8 mouse cellular contexts compared by ENCODE assay signal in the genomic region with DNA sequence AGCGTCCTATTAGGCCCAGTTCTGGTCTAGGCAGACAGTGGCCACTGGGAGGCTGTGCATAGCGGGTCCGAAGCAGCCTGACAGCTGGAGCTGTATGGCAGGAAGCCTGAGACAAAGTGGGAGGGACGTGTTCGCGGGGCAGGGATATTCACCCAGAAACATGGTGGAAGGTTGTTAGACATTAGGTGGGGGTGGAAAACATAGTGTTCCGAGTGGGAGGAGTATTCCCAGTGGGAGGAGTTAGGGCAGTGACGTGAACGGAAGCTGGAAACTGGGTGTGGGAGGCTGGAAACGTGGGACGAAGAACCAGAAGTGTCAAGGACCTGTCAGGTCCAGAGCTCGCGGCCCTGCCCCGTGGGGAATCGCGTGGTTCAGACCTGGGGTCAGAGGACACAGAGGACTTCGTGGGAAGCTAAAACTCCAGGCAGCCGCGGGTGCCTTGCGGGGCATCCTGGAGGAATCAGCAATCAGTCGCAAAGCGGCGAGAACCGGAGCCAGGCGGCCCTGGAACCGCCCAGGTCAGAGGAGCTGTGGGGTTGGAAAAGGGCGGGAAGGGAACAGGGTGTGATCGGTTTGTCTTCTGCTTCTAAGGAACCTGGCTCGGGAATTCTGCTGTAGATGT. TPM values are rescaled to one million over a fixed set of nuclear protein-coding genes. Genes with fewer than 3 reads are reported as not detected.
DNase-seq lines count a peak whose midpoint lies in the region; ATAC-seq lines count a peak whose summit lies in the region.

A gene (plus strand): TSS at position 281 of the 622 bp plus-strand sequence.

- ATAC-seq in erythroid progenitor cell, adult 5-6 weeks (replicated peaks; ENCODE audit: low FRiP score, poor library complexity, severe bottlenecking), result peak; percentile 89
- peak; percentile 92 for ATAC-seq in heart, embryonic 11.5 days (replicated peaks; ENCODE audit: insufficient number of reproducible peaks, low FRiP score, low TSS enrichment)
- peak; percentile 98 for ATAC-seq in kidney, embryonic 16.5 days (ENCODE audit: low FRiP score, low TSS enrichment)

- H3K9me3 ChIP-seq in heart, embryonic 11.5 days (replicated peaks; ENCODE audit: control insufficient read depth, low read length), result no peaks in the 10 kb centered on the region
- H3K9me3 ChIP-seq in kidney, embryonic 16.5 days (ENCODE audit: low read length), result no peaks in the 10 kb centered on the region

- DNase-seq in CD4-positive, CD25-positive, alpha-beta regulatory T cell, adult 2 months (ENCODE audit: low read depth, low spot score), result peak; percentile 60
- peak; percentile 79 for DNase-seq in liver
- peak; percentile 7 to 14 for DNase-seq in monocyte, adult 2 months (ENCODE audit: low read depth in 1 of 2, low spot score in 2 of 2)
- DNase-seq in spleen, postnatal 36 days (ENCODE audit: low spot score in 2 of 2), result peak; percentile 40 to 68

- H3K9ac ChIP-seq in heart, embryonic 11.5 days (ENCODE audit: low read depth, low read length), result peak within 1 kb of the TSS; percentile 89
- peak within 1 kb of the TSS; percentile 79 for H3K9ac ChIP-seq in kidney, embryonic 16.5 days (replicated peaks; ENCODE audit: low read length)

- no peaks in the 10 kb centered on the region for H3K36me3 ChIP-seq in heart, embryonic 11.5 days (ENCODE audit: control insufficient read depth, insufficient read depth, low read length)
- peaks cover 4% of the 10 kb centered on the region; the same call in 1 of the 2 replicates for H3K36me3 ChIP-seq in kidney, embryonic 16.5 days (ENCODE audit: insufficient read depth, low read length)

- H3K4me1 ChIP-seq in brown adipose tissue, adult 24 weeks (ENCODE audit: control insufficient read depth, insufficient read depth, insufficient read length, low read length), result no peaks in the 10 kb centered on the region; the same call in 1 of the 2 replicates
- 0 out of 2 replicates have a peak, but pooled peaks cover 3% of the 10 kb centered on the region for H3K4me1 ChIP-seq in heart, embryonic 11.5 days (ENCODE audit: control insufficient read depth, insufficient read depth, low read length)
- H3K4me1 ChIP-seq in kidney, embryonic 16.5 days (ENCODE audit: insufficient read depth, low read length), result peaks cover 16% of the 10 kb centered on the region

- peak within 1 kb of the TSS; percentile 88 for H3K4me2 ChIP-seq in heart, embryonic 11.5 days
- H3K4me2 ChIP-seq in kidney, embryonic 16.5 days (replicated peaks; ENCODE audit: low read depth, low read length), result peak within 1 kb of the TSS; percentile 65

- 1% methylated on average over 29 of the region's 29 CpGs for WGBS in heart, embryonic 11.5 days (ENCODE audit: insufficient replicate concordance)
- 0% methylated on average over 29 of the region's 29 CpGs for WGBS in kidney, embryonic 16.5 days

- H3K27ac ChIP-seq in brown adipose tissue, adult 24 weeks (replicated peaks; ENCODE audit: low read depth, low read length), result peak within 1 kb of the TSS; percentile 76
- peak within 1 kb of the TSS; percentile 95 for H3K27ac ChIP-seq in heart, embryonic 11.5 days (ENCODE audit: low read depth, low read length)
- peak within 1 kb of the TSS; percentile 94 for H3K27ac ChIP-seq in kidney, embryonic 16.5 days (ENCODE audit: low read length)

- H3K4me3 ChIP-seq in brown adipose tissue, adult 24 weeks (ENCODE audit: insufficient read depth, low read depth, low read length), result peak within 1 kb of the TSS; percentile 70
- H3K4me3 ChIP-seq in heart, embryonic 11.5 days (ENCODE audit: low read depth, low read length), result peak within 1 kb of the TSS; percentile 74
- H3K4me3 ChIP-seq in kidney, embryonic 16.5 days (ENCODE audit: low read length), result peak within 1 kb of the TSS; percentile 70

- no peaks in the 10 kb centered on the region for H3K27me3 ChIP-seq in heart, embryonic 11.5 days (ENCODE audit: control insufficient read depth, insufficient read depth, low read length)
- H3K27me3 ChIP-seq in kidney, embryonic 16.5 days (ENCODE audit: insufficient read depth, low read length), result no peaks in the 10 kb centered on the region

RNA-seq across cellular contexts. Expression of the gene that starts here (rescaled TPM):
- 4.5 and 8.5 TPM in 2 replicates for polyA plus RNA-seq in brown adipose tissue, adult 24 weeks (2012; ENCODE audit: insufficient read depth, insufficient read length, missing spikeins)
- total RNA-seq in erythroid progenitor cell, adult 5-6 weeks (2015; ENCODE audit: low replicate concordance), result 4.6 and 4.7 TPM in 2 replicates
- 2.4 and 2.7 TPM in 2 replicates for total RNA-seq in erythroid progenitor cell, adult 5-6 weeks (2017; ENCODE audit: low replicate concordance)
- 21.3 and 23.6 TPM in 2 replicates for polyA plus RNA-seq in heart, embryonic 11.5 days (2014; fragmentation: Nextera tagmentation; extraction: Ambion mirVana)
- 20.5 and 20.6 TPM in 2 replicates for polyA plus RNA-seq in kidney, embryonic 16.5 days (2015; fragmentation: Nextera tagmentation; extraction: Ambion mirVana)

Comparison
In these comparisons a context has a peak if more than half of its experiments do, and no peak if none do; other contexts are left out.
1. Peak in every context shown above with its lines: DNase-seq, ATAC-seq, H3K4me3 ChIP-seq and H3K27ac ChIP-seq.
2. DNase-seq: peak in every context shown above with its lines; median percentile 79 in liver; 60 in CD4-positive, CD25-positive, alpha-beta regulatory T cell, adult 2 months; 54 in spleen, postnatal 36 days; 10 in monocyte, adult 2 months.